Mouse (Mus musculus) brown adipose tissue, adult 24 weeks (tissue): ENCODE measurements around the gene C1rl. TPM values are rescaled to one million over a fixed set of nuclear protein-coding genes. Genes with fewer than 3 reads are reported as not detected.
A peak's percentile ranks its signal among the peaks of the same experiment; 100 is the strongest.
"Not testable (repeated sequence)": the region's sequence is repeated elsewhere in the genome, so short reads cannot be mapped to it uniquely, and the experiment has no call there.

ENCODE experiments used
- H3K27ac ChIP-seq: fragments of 200-500 bp; replicated peaks from 2 replicates; pipeline ENCODE4 v1.5.1; 2012; ENCODE audit warnings: low read depth, mild to moderate bottlenecking, low read length
- H3K4me1 ChIP-seq: fragments of 200-500 bp; 2 replicates; pipeline ENCODE4 v1.6.1; 2012; ENCODE audit warnings: low read length, mixed read lengths; ENCODE audit not compliant: control insufficient read depth, insufficient read depth, insufficient read length
- H3K4me3 ChIP-seq: fragments of 200-500 bp; 2 replicates; pipeline ENCODE4 v1.5.1; 2012; ENCODE audit warnings: low read depth, mild to moderate bottlenecking, low read length, moderate library complexity; ENCODE audit not compliant: insufficient read depth
- polyA plus RNA-seq: library from polyadenylated mRNA; stranded (reverse); fragments of >200 nt; gene quantifications from 2 replicates; pipeline ENCODE4 v1.2.4, GENCODE M21; 2012; ENCODE audit not compliant: missing spikeins, insufficient read depth, insufficient read length

The C1rl gene
- polyA plus RNA-seq, 1 experiment, result 18.9 TPM

DNA sequence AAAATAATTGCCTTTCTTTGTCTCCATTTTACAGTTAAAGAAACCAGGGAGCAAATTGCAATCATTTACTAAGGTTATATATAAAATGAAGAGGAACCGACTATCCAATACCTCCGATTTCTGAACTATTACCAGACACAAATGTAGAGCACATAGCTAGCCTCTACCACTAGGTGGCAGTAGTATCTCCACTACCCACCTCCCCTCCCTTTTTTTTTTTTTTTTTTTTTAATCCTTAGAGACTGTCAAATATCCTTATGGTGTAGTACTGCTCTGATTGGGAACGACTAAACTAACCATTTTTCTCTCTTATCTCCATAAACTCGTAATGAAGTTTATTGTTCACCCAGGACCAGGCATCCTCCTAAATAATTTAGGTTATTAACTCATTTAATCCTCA, 12.6 kb upstream of the C1rl start:
- peaks cover 6% of the 10 kb centered on the region for H3K4me1 ChIP-seq
- no peak overlapping the region for H3K27ac ChIP-seq
- H3K4me3 ChIP-seq, result no peak overlapping the region

DNA sequence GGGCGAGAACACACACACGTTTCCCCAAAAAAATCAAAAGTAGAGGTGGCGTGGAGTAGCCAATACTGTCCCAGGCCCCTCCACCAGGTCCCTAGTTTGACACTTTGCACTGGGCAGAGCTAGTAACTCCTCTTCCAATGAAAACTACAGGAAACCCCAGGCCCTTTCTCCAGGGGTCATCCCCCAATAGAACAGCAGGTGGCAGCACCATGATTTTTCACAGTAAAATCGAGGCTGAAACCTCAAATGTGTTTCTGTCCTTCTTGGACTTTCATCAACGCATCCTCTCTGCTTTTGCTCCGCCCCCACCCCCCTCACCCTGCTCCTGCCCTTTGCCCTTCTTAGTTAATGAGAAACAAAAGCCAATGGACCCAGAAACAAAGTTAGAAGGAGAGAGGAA, 11.3 kb upstream of the C1rl start:
- peaks cover 6% of the 10 kb centered on the region for H3K4me1 ChIP-seq
- H3K27ac ChIP-seq, result no peak overlapping the region
- H3K4me3 ChIP-seq, result no peak overlapping the region

DNA sequence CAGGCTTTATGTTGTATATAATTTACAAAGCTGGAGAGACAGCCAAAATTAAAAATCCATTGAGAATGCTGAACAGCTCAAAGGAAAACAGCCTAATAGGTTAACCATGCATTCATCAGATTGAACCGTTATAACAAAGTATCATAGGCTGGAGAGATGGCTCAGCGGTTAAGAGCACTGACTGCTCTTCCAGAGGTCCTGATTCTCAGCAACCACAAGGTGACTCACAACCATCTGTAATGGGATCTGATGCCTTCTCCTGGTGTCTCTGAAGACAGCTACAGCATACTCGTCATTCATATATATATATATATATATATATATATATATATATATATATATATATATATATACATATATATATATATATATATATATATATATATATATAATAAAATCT, 9.1 kb upstream of the C1rl start:
- not testable (repeated sequence) for H3K4me3 ChIP-seq, H3K4me1 ChIP-seq, H3K27ac ChIP-seq

DNA sequence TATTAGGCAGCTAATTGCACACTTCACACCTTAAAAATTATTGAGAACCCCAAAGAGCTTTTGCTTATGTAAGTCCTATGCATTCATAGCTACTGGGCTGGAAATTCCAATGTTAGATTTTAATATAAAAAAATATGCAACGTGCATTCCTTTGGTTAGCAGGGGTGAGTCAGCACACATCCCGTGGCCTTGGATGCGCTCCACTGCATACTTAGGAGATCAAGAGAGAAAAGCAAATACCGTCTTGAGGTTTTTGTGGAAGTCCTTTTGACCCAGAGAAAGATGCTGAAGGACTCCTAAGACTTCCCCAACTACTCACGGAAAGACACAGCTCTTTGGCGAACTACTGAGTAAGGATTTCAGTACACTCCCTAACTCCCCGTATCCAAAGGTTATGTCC, 8.1 kb upstream of the C1rl start:
- Histone ChIP-seq H3K27ac (no peak overlapping the region), H3K4me1 (no peaks in the 10 kb centered on the region), H3K4me3 (no peak overlapping the region)

DNA sequence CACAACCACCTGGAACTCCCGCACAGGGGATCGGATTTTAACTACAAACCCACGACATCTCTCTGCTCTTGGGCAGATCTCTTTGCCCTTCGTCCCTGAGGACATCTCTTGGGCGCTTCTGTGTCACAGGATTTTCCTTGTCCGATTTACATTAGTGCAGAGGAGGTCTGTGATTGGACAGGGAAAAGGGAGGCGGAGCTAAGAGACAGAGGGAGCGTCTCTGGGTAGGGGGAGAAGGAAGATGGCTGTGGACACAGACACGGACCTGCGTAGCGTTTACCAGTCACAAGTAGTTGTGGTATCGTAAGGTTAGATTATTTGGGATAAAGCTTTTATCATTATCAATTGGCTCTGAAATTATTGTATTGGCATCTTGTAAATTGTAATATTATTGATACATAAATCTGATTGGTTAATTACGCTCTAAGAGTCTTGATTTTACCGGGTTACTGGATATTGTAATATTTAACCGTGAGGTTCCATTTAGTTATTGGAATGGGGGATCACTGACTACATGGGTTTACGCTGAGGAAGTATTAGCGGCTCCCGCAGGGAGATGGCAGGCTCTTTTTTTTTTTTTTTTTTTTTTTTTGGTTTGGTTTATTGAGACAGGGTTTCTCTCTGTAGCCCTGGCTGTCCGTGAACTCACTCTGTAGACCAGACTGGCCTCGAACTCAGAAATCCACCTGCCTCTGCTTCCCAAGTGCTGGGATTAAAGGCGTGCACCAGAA, 7.3 kb upstream of the C1rl start:
- no peak overlapping the region for H3K27ac ChIP-seq
- H3K4me1 ChIP-seq, result no peaks in the 10 kb centered on the region
- no peak overlapping the region for H3K4me3 ChIP-seq

DNA sequence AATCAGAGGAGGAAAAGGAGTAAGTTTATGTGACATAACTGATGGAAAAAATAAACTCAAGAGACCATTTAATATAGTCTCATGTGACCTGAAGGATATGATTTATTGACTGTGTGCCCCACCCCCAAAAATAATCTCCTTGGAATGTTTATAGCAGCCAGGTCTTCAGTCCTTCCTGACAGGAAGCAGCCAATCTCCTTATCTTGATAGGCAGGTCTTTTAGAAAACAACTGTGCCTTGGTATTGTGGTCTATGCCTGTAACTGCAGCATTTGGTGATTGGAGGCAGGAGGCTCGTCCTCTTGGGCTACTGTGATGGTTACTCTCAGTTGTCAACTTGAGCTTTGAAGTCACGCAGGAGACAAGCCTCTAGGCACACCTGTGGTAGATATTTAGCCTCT, 5.4 kb upstream of the C1rl start:
- no peaks in the 10 kb centered on the region for H3K4me1 ChIP-seq
- no peak overlapping the region for H3K27ac ChIP-seq
- no peak overlapping the region for H3K4me3 ChIP-seq

DNA sequence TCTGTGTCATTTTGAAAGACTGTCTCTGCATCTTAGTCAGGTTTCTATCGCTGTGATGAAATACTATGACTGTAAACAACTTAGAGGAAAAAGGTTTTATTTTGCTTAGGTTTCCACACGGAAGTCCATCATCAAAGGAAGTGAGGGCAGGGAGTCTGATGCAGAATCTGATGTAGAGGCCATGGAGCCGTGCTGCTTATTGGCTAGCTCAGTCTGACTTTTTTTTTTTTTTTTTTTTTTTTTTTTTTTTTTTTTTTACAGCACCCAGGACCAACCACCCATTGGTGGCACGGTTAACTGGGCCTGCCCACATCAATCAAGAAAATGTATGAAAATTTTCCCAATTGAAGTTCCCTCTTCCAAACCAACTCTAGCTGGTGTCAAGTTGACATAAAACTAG, 4.0 kb upstream of the C1rl start:
- Histone ChIP-seq H3K4me1 (peaks cover 5% of the 10 kb centered on the region), H3K27ac (no peak overlapping the region), H3K4me3 (no peak overlapping the region)

DNA sequence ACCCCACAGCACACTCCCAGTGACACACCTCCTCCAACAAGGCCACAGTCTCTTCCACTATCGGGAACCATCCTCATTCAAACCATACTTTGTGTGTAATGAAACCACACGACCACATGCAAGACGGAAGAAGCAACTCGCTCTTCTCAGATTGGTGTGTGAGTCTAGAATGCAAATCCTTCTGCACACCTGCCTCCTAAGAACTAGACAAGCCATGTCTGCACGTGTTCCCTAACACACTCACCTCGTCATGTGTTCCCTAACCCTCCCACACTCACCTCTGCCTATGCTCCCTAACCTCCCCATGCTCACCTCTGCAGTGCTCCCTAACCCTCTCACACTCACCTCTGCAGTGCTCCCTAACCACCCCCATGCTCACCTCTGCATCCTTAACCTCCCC, 1.5 kb upstream of the C1rl start:
- Histone ChIP-seq H3K4me3 (no peak overlapping the region), H3K4me1 (peaks cover 6% of the 10 kb centered on the region), H3K27ac (no peak overlapping the region)

DNA sequence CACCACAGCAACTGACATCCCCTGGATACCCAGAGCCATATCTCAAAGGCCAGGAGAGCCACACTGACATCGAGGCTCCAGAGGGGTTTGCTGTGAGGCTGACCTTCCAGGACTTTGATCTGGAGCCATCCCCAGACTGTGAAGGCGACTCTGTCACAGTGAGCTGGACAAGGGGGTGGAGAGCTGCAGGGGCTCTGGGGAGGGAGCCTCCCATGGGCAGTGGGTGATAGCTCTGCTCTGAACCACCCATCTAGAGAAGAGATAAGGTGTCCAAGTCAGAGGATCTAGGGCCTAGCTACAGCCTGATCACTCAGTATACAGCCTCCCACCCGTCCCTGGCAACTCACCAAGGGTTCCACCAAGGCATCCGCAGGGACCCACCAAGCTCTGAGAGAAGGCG, 973 bp downstream of the C1rl start:
- peak overlapping the region; percentile 84 for H3K27ac ChIP-seq

DNA sequence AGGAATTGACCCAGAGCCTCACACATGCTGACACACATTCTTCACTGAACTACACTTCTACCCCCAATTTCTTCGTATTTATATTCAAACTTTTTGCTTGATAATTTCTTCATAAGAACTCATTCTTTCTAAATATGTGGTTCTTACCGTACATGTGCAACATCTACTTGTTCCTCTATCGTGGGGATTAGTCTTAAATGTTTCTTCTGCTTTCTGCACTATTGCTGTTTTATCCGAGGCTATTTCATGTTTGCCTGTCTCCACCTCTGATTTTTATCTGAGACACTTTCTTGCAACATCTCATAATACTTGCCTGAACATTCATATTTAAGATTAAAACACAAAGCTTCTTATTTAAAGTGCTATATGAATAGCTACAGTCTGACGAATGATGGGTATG, 3.1 kb downstream of the C1rl start:
- Histone ChIP-seq H3K27ac (no peak overlapping the region), H3K4me1 (peaks cover 6% of the 10 kb centered on the region), H3K4me3 (no peak overlapping the region)

More for the DNA sequence above, 973 bp downstream of the C1rl start:
- peak overlapping the region; percentile 15; the same call in 1 of the 2 replicates for H3K4me3 ChIP-seq
- peaks cover 6% of the 10 kb centered on the region for H3K4me1 ChIP-seq

DNA sequence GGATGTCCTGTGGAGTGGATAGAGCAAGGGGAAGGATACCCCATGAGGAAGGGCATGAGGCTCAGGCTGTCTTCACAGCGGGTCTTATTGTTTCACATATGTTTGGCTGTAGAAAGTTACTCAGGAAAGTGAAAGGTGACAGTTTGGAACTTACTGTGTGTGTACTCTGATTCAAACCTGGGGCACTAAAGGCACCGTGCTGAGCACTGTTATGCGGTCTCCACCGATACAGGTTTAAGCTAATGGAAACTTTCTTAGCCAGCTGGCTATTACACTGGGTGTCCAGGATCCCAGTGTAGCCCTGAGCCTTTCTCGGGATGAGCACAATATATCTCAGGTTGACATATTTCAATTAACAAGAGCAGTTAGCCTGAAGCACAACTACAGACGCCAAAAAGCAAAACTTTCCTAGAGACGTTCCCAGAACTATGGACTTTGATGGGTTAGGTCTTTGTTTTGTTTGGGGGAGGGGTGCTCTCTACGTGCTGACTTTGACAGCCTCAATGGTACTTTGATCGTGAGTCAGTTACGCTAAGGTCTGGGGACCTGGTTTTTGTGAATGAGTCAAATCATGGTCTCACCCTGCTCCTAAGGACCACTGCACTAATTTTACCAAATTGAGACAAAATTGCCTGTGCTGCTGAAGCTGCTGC, 7.1 kb downstream of the C1rl start:
- Histone ChIP-seq H3K4me1 (no peaks in the 10 kb centered on the region), H3K27ac (no peak overlapping the region), H3K4me3 (no peak overlapping the region)

DNA sequence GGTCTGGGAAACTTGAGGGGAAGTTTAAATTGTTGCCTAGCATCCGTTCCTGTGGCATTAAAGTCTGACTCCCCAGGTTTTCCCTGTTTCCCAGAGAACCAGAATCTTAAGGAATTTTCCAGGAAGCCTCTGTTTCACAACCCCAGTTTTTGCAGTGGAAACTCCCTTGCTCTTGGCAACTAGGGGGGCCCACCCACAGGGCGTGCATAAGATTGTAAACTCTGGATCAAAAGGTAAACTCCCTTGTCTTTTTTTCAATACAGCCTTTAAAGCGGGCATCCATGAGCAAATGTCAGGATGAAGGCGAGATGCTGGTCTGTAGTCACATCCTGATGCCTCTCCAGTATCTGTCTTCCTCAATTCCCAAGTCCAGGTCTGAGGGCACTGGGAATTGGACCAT, 8.6 kb downstream of the C1rl start:
- Histone ChIP-seq H3K4me3 (no peak overlapping the region), H3K4me1 (no peaks in the 10 kb centered on the region), H3K27ac (no peak overlapping the region)

DNA sequence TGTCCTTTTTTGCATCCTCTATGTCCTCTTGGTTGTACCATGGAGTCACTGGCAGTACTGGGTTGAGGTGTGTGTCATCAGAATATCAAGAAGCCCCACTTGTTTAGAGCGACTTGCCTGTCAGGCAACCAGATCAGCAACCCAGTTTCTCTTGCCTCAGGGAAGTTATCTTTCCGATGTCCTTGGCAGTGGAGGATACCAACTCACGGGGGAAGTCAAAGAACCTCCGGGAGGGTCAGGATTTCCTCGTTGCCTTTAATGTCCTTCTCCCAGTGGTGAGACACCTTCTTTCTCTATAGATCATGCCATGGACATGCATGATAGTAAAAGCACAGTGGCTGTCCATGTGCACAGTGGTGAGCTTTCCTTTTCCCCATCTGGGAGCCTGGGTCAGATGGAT, 9.1 kb downstream of the C1rl start:
- H3K27ac ChIP-seq, result no peak overlapping the region
- no peaks in the 10 kb centered on the region for H3K4me1 ChIP-seq
- no peak overlapping the region for H3K4me3 ChIP-seq

DNA sequence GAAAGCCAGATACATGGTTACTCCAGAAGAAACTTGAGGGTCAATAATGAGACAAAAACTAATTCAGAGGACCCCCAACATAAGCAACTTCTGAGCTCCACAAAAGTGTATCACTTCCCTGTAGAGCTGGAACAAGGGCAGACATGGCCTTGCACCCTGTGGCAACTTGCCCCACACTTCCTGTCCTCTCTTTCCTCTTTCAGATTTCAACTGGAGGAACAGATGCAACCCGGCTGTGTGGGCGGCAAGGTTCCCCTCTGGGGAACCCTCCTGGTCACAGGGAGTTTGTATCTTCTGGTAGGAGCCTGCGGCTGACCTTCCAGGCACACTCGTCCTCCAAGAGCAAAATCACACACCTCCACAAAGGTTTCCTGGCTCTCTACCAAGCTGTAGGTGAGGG, 12.1 kb downstream of the C1rl start:
- Histone ChIP-seq H3K4me3 (no peak overlapping the region), H3K27ac (no peak overlapping the region), H3K4me1 (no peaks in the 10 kb centered on the region)

DNA sequence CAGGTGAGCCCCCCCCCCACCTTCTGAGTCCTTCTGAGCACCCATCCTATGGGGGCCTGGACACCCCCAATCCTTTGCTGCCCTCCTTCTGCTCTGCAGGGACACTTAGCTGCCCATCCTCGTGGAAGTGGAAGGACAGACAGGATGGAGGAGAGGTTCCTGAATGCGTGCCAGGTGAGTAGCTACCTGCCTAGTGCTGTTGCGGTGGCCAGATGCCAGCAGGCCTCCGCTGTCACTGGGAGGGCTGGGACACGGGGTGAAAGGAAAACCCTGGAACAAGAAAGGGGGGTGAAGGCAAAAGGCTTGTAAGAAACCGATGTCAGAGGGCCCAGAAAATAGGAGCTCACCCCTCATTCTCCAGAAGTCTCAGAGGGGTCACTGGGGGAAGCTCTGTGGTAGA, 14.1 kb downstream of the C1rl start:
- Histone ChIP-seq H3K4me3 (no peak overlapping the region), H3K27ac (no peak overlapping the region), H3K4me1 (no peaks in the 10 kb centered on the region)

DNA sequence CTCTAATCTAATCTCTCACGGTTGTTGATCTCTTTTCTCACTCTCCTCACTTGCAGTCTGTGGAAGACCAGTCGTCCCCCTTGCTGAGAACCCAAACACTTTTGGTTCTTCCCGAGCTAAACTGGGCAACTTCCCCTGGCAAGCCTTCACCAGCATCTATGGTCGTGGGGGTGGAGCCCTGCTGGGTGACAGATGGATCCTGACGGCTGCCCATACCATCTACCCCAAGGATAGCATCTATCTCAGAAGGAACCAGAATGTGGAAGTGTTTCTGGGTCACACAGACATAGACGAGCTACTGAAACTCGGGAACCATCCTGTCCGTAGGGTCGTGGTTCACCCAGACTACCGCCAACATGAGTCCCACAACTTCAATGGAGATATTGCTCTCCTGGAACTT, 15.4 kb downstream of the C1rl start:
- no peak overlapping the region for H3K27ac ChIP-seq
- H3K4me3 ChIP-seq, result no peak overlapping the region
- no peaks in the 10 kb centered on the region for H3K4me1 ChIP-seq
